Mouse (Mus musculus) small intestine, adult 2 months (tissue): ENCODE measurements around the gene Dpp10. TPM values are rescaled to one million over a fixed set of nuclear protein-coding genes. Genes with fewer than 3 reads are reported as not detected.

Experiments used
- H3K27ac ChIP-seq: fragments of 200-500 bp; 2 replicates; pipeline ENCODE4 v1.5.1; 2012; ENCODE audit warnings: low read depth, low read length, control low read depth, inconsistent platforms; ENCODE audit not compliant: insufficient read depth
- H3K27me3 ChIP-seq: fragments of 200-500 bp; 2 replicates; pipeline ENCODE4 v1.6.1; 2012; ENCODE audit warnings: mild to moderate bottlenecking, moderate library complexity, low read length, inconsistent platforms; ENCODE audit not compliant: control insufficient read depth, insufficient read depth
- H3K36me3 ChIP-seq: fragments of 200-500 bp; 2 replicates; pipeline ENCODE4 v1.6.1; 2012; ENCODE audit warnings: mild to moderate bottlenecking, low read length, control low read depth, inconsistent platforms; ENCODE audit not compliant: control insufficient read depth, insufficient read depth
- H3K4me1 ChIP-seq: fragments of 200-500 bp; 2 replicates; pipeline ENCODE4 v1.6.1; 2012; ENCODE audit warnings: low read length, inconsistent platforms, mixed read lengths; ENCODE audit not compliant: control insufficient read depth, insufficient read depth, insufficient read length
- H3K4me3 ChIP-seq: fragments of 200-500 bp; 2 replicates; pipeline ENCODE4 v1.5.1; 2012; ENCODE audit warnings: low read depth, mild to moderate bottlenecking, control low read depth, inconsistent platforms, low read length, moderate library complexity
- CTCF ChIP-seq: fragments of 200-500 bp; IDR thresholded peaks from 2 replicates; pipeline ENCODE4 v1.5.1; 2012; ENCODE audit warnings: low read depth, mild to moderate bottlenecking, control low read depth, inconsistent platforms, low read length, moderate library complexity, mixed read lengths; ENCODE audit not compliant: insufficient replicate concordance, insufficient read length; ENCODE audit errors: extremely low read depth
- POLR2A ChIP-seq: fragments of 200-500 bp; IDR thresholded peaks from 2 replicates; pipeline ENCODE4 v1.6.1; 2012; ENCODE audit warnings: low read depth, mild to moderate bottlenecking, control low read depth, inconsistent platforms, low read length, moderate library complexity
- WGBS: fragments of 180-500 bp; shearing (Covaris S2); methylation state at CpG from one replicate; pipeline ENCODE4 v1.1.7; 2018; 5-methylcytosine and 5-hydroxymethylcytosine counted together
- polyA plus RNA-seq: library from polyadenylated mRNA; depleted of rRNA; stranded (reverse); fragments of >200 nt; gene quantifications from 2 replicates; pipeline ENCODE4 v1.2.3, GENCODE M21; 2012

Gene Dpp10
- polyA plus RNA-seq, 1 experiment = 0.08 TPM

DNA sequence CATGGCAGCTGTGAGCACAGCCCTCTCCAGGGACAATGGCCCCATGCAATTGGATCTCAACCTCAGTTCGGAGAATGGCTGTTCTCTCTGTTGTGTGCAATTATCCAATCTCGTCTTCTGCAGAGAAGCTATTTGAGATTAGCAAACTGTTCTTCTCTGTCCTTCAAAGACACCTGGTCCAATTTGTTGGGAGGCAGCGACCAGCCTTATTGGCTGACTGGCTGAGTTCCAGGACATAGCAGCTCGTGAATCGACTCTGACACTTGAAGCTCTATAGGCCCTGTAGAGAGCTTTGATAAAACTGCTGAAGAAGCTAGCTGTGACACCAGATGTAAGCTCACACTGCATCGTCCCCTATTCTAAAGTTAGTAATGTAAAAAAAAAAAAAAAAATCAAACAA is 12.7 kb downstream of the Dpp10 start:
- WGBS = 71% methylated on average over 6 of the region's 6 CpGs
- no peaks in the 10 kb centered on the region for H3K36me3 ChIP-seq
- no peak overlapping the region for H3K27ac ChIP-seq
- TF ChIP-seq CTCF = no peak
- no peak for TF ChIP-seq POLR2A
- H3K4me1 ChIP-seq = no peaks in the 10 kb centered on the region
- H3K4me3 ChIP-seq = no peak overlapping the region
- no peaks in the 10 kb centered on the region for H3K27me3 ChIP-seq

DNA sequence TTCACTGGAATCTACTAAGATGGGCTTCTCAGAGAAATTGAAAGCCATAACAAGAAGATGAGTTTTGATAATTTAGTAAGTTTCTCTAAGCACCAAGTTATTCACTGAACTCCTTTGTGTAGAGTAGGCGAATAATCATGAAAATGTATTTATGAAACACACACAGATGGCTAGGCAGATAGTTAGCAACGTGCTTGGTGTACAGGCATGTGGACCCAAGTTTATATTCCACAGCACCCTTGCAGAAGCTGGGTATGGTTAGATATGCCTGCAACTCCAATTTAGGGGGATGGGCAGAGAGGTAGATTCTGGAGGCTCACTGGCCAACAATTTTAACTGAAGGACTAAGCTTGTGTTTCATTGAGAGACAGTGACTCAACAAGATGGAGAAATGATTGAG is 13.4 kb downstream of the Dpp10 start:
- no peak overlapping the region for H3K4me3 ChIP-seq
- TF ChIP-seq POLR2A (no peak), CTCF (no peak)
- H3K4me1 ChIP-seq = no peaks in the 10 kb centered on the region
- no peak overlapping the region for H3K27ac ChIP-seq
- H3K27me3 ChIP-seq = no peaks in the 10 kb centered on the region
- 66% methylated on average over 2 of the region's 2 CpGs for WGBS
- H3K36me3 ChIP-seq = no peaks in the 10 kb centered on the region

DNA sequence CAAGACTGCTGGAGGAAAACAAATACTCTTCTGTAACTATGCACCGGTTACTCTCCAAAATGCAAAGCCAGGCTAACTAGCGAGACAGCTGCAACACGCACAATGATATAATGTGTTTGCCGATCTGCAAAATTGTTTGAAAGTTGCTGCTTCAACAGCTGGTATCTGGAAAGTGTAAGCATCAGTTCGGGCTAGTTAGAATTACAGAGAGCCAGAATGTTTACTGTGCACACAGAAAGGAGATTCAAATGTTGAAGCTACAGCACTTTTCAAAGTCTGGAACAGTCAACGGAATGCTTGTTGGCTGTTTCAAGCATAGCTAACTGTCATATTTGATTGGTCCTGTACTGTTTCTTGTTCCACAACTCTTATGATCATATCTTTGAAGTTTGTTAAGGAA is 42.6 kb downstream of the Dpp10 start:
- WGBS = 53% methylated on average over 6 of the region's 6 CpGs
- H3K4me3 ChIP-seq = no peak overlapping the region
- no peaks in the 10 kb centered on the region for H3K27me3 ChIP-seq
- no peak overlapping the region for H3K27ac ChIP-seq
- no peaks in the 10 kb centered on the region for H3K4me1 ChIP-seq
- no peak for TF ChIP-seq CTCF
- TF ChIP-seq POLR2A = no peak
- no peaks in the 10 kb centered on the region for H3K36me3 ChIP-seq

DNA sequence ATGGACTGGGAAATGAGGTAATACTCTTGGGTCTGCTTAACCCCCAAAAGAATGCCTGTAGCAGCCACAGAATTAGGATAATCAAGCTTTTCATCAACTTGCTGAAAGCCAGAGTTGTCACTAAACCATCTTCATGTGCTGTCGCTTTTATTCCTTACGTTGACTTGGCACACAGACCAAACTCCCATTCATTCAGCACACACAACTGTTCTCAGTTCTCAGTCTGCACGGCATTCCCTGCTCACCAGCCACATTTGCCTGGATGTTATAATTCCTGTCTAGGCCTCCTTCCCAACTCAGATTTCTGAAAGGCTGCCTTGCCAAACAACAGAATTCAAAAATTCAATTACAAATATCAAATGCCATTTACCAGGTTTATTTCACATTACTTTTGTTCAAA is 49.6 kb downstream of the Dpp10 start:
- 85% methylated on average over 3 of the region's 3 CpGs for WGBS
- no peaks in the 10 kb centered on the region for H3K27me3 ChIP-seq
- H3K4me1 ChIP-seq = no peaks in the 10 kb centered on the region
- no peak for TF ChIP-seq POLR2A
- TF ChIP-seq CTCF = no peak
- no peaks in the 10 kb centered on the region for H3K36me3 ChIP-seq
- no peak overlapping the region for H3K27ac ChIP-seq
- H3K4me3 ChIP-seq = no peak overlapping the region

DNA sequence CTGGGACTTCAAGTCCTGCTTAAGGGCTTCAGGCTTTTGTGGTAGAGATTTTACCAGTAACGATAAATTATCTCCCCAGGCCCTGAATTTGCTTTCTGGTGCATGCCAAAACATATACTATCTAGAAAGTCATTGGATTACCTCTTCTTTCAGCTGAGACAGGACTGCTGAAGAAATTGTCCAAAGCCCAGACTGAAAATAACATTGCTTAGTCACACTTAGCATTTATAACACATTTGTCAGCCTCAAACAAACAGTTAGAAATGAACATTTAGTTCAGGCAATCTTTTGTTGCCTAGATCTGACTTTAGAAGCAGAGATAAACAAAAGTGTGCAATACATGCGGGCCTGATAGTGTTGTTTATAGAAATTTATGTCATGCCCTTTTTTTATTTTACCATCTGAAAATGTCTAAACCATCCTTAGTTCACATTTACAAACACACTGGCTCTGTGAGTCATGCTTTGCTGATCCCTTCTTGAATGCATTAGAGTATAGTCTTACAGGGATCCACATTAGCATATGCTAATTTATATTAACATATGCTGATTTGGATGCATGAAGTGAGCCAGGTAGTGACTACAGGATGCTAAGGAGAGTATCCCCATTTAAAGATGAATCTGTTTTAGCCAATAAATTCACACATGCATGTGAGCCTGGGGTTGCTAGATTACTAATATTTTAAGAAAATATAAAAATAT is 59.9 kb downstream of the Dpp10 start:
- Histone ChIP-seq H3K4me1 (no peaks in the 10 kb centered on the region), H3K27me3 (no peaks in the 10 kb centered on the region), H3K36me3 (no peaks in the 10 kb centered on the region), H3K4me3 (no peak overlapping the region), H3K27ac (no peak overlapping the region)
- 66% methylated on average over 2 of the region's 2 CpGs for WGBS
- TF ChIP-seq POLR2A (no peak), CTCF (no peak)

DNA sequence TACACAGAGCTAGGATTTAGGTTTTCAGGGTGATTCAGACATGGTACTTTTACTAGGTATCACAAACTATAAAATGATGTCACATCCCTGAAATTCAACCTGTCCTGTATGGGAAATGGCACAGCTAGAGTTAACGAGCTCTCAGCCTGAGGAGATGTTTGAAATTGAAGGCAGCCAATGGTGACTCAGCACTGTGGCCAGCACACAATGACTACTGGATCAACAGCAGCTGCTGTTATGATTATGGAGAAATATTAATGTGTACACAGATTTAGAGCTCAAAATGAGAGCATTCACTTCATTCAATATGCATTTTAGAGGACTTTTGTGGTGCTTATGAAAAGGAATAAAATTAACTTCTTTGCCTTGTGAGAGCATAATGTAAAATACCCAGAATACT is 66.8 kb downstream of the Dpp10 start:
- Histone ChIP-seq H3K36me3 (no peaks in the 10 kb centered on the region), H3K27me3 (no peaks in the 10 kb centered on the region), H3K27ac (no peak overlapping the region), H3K4me3 (no peak overlapping the region), H3K4me1 (no peaks in the 10 kb centered on the region)
- WGBS = 47% methylated on average over 1 of the region's 1 CpGs
- TF ChIP-seq POLR2A (no peak), CTCF (no peak)

DNA sequence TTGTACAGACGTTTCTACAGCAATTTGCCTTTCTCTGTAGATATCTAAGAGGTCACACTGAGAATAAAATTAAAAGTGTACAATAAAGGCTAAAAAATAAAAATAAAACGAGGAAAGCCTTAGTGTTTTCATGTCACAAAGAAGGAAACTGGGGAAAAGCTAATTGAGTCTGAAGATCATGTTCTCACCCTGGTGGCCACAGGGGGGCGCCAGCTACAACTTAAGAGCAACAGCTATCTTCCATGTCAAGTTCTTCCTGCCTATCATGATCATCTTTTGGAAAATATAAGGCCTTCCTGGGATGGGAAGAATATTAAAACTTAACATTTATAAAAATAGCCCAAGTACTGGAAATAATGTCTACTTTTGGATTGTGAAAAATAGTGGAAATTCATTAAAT is 70.7 kb downstream of the Dpp10 start:
- Histone ChIP-seq H3K27ac (no peak overlapping the region), H3K4me1 (no peaks in the 10 kb centered on the region), H3K4me3 (no peak overlapping the region), H3K36me3 (no peaks in the 10 kb centered on the region), H3K27me3 (no peaks in the 10 kb centered on the region)
- WGBS = 22% methylated on average over 3 of the region's 3 CpGs
- TF ChIP-seq POLR2A = no peak
- TF ChIP-seq CTCF = no peak
